Mouse (Mus musculus) left cerebral cortex, adult 18-20 months (tissue): ENCODE data around the gene Pola1. TPM values are rescaled to one million over a fixed set of nuclear protein-coding genes. Genes with fewer than 3 reads are reported as not detected.
"Not testable (repeated sequence)": the region's sequence is repeated elsewhere in the genome, so short reads cannot be mapped to it uniquely, and the experiment has no call there.

ENCODE experiments used
- DNase-seq, 2 experiments: peaks; one replicate each; pipeline ENCODE4 v3.0.0; 2021 to 2022; ENCODE audit warnings: low spot score in 2 of 2, mixed read lengths in 1 of 2
- total RNA-seq, 2 experiments: library from RNA; stranded (reverse); gene quantifications; 2 replicates each; pipeline ENCODE4 v1.2.3; 2021

Gene Pola1
- total RNA-seq, 2 experiments from 2014 or later: 8.7 to 9.1 TPM

DNA sequence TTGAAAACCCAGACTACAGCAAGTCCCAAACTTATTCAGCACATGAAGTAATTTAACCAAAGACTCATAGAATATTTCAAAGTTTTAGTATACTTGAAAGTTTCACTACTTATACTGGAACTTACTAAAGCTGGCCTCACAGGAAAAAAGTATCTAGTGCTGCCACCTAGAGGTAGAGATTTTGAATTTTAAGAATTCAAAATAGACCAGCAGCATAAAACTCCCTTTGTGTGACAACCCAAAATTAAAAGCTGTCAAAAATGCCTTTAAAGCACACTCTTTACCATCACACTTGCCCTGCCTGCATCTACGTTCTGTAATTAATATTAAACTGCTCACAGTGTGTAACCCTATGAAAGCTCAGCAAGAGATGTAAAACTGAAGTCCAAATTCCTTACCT, 166.2 kb downstream of the Pola1 start:
- no peak for DNase-seq

DNA sequence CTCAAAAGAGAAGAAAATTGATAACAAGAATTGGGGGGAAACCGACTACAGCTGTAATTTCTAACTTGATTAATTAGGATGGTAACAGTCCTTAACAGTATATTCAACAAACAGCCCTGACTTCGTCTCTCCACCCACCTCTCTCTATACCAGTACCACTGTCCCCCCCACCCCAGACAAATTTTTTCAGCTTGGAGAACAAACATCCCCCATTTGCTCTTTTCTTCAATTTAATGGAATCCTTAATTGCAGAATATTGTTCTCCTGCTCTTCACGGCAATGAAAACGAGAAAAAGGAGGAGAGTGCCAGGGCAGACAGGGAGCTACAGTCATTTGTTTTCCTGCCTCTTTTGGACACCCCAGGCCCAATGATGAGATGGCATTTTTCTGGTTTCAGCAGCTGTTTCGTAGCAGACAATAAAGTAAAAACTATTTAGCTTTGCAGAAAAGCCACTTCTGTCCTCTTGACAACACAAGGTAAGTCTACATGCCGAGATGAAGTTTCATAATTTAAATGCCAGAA, 202.2 kb downstream of the Pola1 start:
- no peak for DNase-seq

DNA sequence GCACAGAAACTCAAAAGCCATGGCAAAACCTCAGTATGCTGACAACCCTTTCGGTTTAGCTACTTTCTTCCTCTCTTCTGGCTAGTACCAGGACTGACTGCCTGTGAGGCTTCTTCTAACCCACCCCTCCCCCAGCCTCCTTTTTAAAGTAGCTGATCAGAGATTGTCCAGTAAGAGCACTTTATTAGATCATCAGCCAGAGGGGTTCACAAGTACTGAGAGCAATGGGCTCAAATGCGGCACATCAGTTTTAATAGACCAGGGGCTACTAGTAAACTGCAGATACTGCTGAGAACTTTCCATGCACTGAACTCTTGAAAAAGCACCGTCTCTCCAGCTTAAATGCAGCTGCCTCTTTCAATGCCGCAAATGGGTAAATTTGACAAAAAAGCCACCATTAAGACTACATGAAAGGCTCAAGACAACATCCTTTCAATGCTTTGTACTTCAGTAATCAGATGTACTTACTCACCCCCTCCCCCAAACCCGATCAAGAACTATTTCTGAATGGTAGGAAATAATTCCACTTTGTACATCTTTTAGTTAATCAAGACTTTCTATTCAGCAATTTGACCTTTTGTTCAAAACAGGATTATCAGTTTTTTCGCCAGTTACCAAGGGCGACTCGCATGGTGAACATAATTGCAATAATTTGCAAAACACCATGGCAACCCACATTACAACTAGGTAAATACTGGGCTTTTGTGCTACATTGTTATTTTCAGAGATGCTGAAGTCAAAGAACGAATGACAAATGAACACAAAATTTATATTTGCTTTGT, 202.8 kb downstream of the Pola1 start:
- no peak for DNase-seq

DNA sequence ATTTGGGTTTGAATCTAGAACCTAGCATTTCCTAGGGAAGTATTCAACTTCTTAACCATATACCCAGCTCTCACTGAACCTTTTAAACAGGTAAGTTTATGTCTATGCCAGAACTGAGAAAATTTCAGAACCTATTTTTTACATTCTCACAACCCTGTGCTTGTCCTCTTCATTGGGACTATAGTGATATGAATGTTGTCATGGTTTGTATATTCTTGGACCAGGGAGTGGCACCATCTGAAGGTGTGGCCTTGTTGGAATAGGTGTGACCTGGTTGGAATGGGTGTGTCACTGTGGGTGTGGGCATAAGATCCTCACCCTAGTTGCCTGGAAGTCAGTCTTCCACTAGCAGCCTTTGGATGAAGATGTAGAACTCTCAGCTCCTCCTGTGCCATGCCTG, 231.1 kb downstream of the Pola1 start:
- DNase-seq: not testable (repeated sequence)

DNA sequence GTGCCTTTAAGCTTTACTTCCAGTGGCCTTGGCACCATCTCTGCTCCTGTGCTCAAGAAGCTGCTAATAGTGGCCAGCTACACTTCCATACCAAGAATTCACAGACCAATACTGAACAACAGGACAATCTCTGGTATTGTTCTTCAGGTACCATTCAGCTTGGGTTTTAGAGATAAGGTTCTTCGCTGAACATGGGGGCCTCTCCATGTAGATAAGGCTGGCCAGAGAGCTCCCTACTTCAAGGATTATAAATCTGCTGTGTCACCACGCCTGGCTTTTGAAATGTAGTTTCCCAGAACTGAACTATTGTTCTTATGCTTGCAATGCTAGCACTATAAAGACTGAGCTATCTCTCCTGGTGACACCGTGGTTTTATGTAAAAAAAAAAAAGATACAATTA, 234.9 kb downstream of the Pola1 start:
- DNase-seq: no peak

DNA sequence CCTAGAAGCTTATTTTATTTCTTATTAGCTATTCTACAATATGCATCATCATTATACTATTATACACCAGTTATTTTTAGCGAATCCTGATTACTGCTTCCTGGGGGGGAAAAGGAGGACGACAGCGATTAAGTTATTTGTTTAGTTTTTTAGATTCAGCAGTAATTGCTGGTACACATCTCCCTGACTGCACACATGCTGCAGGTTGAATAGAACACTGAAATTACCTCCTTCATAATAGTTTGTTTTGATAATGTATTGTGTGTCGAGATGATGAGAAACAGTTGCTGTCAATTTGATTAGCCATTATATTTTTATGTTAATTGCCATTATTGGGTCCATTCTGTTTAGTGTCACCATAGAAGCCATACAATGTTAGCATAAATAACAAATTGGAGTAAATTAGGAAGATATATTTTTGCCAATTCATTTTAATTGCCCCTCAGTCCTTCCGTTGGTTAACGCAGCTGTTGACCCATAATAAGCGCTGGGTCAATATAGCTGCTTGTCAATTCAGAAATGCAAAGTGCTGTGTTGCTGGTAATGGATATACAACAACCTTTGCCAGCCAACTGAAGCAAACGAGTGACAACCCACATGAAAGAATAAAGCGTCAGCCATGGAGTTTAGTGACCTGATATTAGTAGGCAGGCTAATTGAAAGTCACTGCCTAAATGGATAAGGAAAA, 254.5 kb downstream of the Pola1 start:
- DNase-seq: no peak

DNA sequence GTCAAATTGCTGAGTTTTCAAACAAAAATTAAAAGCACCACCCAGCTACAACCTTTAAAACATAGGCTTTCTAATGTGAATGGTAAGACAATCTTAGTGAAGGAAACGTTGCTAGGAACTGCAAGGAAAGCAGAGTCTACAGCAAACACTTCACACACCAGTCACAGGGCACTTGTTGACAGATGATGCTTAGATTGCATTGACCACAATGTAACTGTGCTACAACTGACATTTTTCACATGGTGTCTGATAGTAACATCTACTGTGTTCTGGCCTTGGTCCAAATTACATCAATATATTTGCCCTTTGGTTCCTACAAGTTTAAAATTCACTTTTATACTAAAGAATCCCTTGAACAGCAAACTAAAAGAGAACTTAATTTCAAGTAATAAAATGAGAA, 258.5 kb downstream of the Pola1 start:
- no peak for DNase-seq

DNA sequence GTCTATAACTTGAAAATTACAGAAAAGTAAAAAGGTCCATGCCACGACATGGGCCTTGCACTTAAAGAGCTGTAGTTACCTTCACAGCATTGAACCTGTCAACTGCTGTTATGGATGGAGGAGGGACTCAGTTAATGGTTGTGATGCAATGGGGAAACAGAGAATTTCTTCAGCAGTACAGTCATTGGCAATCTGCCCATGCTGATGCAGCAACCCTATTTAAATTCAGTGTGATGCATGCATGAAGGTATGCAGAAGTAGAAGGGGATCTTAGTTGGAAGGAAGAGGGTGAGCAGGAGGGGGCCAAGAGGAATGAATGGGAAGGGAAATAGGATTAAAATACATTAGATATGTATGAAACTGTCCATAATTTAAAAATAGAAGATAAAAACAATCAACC, 262.2 kb downstream of the Pola1 start:
- no peak for DNase-seq

DNA sequence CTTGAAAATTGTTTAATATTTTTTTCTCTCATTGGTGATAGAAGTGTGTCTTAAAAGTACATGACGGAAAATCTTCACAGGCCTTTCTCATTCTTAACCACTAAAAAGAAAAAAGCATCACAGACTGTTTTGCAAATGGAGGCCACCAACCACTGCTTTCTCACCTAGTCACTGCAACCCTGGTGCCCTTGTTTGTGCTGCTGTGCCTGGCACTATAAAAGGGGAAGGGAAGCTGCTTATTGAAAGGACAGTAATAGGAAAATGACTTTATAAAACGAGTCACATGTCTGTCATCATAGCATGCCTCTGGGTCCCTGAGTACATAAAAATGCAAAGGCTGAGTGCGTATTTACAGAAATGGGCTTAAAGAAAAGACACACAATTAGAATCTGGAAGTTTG, 263.7 kb downstream of the Pola1 start:
- DNase-seq: no peak

DNA sequence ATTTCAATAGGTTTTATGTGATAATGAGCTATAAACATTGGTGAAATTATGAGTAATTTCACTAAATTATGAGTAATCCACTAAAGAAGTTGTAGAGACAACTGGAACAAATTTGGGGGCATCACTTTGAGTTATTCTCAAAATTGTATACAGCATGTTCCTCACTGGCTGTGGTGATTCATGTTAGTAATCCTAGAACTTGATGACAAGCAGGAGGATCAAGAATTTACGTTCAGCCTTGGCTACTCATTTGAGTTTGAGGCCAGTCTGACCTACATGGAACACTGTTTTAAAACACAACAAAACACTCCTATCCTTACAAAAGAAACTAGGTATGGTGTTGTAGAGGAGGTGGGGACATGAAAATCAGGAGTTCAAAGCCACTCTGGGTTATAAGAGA, 310.6 kb downstream of the Pola1 start:
- DNase-seq: no peak

DNA sequence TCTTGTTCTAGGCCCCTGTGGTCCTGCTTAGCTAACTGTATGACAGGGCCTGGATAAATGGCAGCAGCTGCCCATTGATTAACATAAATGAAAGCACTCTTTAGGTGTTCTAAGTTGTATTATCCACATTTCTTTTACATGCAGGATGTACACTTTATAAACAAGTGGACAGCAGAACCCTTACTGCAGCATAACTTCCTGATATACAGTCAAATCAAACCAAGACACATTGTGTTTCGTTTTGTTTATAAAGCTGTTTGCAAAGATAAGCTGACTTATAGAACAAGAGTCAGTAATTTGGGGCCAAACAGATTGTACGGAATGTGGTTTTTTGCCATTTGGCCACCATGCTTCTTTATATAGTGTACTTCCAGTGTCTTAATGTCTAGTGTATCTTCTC, 312.0 kb downstream of the Pola1 start:
- DNase-seq: no peak

DNA sequence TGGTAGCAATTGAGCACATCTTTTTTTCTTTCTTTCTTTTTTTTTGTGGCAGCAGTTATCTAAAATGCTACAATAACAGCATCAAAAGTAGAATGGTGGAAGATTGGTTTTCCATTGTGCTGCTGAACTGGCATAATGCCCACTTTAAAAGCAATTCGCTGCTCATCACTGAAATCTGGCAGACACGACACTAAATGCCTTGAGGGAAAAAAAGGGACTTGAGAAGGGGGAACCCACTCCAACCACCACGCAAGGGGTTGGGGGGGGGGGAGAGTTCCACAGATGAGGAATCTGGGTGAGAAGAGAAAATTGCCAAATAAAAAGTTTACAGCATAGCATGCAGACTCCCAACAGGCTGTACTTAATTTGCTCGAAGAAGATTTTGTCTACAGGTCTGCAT, 314.4 kb downstream of the Pola1 start:
- no peak for DNase-seq

DNA sequence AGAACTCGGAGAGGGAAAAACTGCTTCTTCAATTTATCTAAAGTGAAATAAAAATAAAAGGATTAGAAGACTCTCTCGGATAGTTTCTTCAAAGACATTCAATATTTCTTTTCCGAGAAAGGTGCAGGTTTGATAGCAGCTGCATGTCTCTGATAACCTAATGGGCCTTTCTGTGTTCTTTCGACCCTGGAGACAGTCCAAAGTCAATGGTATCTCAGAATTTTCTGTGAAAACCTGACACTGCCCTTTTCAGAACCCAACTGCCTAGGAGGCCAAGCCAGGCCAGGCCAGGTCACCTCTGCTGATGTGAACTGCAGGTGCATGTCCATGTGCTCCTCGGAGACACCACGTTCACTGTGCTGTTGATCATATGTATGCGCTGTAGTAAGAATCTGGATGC, 326.2 kb downstream of the Pola1 start:
- no peak for DNase-seq

DNA sequence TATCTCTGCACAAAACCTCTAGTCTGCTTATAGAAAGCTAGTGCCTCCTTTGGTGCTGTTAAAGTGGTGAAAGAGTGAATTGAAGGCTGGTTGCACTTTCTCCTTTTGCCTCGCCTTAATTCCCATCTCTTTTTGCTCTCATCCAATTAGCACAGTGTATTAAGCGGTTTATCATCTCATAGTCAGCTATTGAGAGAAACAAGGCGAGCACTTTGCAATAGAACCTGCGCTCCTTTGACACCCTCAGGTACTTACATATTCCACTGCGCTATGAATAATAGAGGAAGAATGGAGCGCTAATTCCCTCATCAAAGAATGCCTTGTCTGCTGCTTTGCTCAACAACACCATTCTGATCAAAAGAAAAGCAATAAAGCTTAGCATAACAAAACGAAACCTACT, 330.2 kb downstream of the Pola1 start:
- no peak for DNase-seq

DNA sequence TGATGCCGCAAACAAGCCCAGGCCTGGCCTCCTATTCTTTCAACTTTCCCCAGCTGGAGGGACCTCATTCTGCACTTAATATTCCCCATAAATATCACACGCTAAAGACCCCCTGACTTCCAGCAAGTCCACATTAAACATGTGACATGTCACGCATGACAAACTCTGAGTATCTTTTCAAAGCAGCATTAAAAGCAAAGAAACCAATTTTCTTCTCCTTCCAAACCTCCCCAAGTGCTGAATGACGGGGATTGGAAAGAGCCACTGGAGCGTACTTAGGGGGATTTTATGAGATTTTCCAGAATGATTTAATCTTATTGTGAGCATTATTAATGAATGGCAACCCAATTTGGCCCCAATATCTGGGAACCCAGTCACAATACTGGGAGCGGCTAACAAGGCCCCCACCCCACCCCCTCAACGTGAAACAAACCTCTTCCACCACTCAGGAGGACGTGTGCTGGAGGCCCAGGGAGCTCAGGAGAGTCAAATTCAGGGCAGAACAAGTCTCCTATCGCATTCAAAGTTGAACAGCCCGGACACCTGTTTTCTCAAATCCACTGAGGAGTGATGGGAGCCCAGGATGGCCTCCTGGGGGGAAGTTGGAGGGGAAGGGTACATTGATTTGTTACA, 331.7 kb downstream of the Pola1 start:
- no peak for DNase-seq

DNA sequence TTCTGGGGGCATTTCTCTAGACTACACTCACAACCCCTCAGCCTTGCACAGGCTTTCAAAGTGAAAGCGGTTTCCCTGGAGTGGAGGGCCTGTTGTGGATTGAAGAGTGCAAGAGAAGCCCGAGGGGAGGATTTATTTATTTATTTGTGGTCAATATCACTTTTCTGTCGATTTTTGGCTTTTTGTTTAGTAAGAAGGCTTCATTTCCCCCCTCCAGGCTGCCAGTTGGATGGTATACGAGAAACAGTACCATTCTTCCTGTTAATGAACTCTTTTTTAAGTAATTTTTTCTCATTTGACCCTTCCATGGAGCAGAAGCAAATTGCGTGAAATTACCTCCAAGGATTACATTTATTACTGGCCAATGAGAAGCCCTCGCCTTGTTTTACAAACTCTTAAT, 332.2 kb downstream of the Pola1 start:
- DNase-seq: no peak

DNA sequence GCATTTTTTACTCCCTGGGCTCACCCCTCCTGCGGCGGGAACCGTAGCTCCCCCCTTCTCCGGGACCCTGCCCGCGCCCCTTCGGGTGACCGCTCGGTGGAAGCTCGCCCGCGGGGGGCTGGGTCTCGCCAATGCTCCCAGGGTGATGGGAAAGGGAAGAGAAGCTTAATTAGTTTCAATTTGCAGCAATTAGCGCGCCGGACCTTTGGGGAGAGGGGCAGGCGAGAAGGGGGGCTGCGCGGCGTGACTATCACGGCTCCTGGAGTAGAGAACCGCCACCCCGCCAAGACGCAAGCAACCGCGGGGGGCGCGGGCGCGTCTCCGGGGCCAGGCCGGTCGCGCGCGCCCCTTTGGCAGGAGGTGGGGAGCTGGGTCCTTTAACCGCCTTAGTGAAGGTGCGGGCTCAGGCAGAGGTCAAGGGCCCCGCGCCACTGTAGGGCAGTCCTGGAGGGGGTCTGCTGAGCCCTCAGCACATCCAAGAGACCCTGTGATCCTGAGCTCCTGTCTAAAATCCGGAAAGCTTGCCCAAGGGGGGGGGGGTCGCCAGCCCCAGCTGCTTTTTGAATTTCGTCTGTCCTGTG, 332.8 kb downstream of the Pola1 start:
- no peak for DNase-seq

DNA sequence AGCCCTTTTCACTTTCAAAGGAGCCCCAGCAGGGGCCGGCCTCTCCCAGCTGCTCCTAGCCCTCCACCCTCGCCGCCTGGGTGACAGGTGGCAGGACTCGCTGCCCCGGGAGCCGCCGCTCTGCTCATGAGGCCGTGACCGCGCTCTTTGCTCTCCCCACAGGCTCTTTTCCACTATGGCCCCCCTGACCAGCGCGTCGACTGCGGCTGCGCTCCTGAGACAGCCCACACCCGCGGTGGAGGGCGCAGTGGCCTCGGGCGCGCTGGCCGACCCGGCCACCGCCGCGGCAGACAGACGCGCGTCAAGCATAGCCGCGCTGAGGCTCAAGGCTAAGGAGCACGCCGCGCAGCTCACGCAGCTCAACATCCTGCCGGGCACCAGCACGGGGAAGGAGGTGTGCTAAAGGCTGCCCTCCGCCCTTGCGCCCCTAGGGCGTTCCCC, 334.9 kb downstream of the Pola1 start:
- DNase-seq: no peak

DNA sequence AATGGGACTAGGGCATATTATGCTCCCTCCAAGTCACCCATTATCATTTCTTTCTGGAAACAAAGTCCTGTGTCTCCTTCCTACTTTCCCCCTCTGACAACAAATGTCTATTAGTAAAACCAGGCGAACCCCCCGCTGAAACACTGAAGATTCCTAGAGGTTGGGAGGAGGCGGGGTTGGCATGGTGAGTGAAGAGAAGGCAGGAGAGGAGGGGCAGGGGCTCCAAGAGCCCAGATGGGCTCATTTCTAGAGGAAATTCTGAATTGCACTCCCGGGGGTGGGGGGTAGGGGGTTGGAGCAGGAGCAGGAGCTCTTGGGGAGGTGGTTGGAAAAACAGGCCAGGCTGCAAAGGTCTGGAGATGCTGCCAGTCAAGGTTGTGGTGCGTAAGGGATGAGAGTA, 336.1 kb downstream of the Pola1 start:
- DNase-seq: no peak

DNA sequence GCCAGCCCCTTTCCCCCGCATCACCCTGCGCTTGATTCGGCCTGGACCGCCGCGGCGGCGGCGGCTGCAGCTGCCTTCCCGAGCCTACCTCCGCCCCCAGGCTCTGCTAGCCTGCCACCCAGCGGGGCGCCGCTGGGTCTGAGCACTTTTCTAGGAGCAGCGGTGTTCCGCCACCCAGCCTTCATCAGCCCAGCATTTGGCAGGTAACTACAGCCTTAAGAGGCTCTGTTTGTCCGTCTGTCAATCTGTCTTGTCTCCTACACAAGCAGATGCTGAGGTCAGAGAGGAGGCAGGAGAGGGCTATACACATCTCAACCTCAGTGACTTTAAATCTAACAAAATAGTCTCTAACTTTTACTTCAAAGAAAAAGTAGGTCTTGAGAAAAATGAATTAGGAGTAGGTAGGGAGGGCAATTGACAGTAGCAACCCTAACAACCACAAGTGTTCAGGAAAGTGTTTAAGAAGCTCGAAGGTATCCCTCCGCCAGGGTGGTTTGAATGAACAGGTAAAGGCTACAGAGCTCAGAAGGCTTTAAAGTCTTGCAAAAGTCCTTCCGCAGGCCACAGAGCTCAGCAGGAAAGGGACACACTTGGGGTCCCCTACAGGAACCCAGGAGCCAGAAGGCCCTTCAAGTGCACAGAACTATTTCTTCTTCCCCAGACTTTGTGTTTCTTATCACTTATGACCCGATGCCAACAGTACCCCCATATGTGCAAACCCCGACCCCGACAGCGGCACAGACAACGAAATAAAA, 337.0 kb downstream of the Pola1 start:
- no peak for DNase-seq

DNA sequence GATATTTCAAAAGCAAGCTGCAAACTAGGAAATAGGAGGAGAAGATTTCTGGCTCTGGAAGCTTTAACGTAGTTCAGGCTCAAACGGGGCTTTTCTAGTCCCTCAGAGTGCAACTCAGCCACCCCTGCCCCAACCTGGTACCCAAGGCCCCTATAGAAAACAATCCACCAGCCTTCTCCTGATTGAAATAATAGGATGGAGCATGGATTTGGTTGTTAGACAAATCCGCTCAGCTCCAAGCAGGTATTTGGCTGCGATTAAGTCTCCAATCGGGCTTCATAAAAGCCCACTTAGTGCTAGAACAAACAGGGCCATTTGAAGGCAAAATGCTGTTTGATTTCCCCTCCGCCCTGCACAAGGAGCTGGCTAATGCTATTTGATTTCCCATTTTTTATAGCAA, 339.9 kb downstream of the Pola1 start:
- DNase-seq: no peak
